Comparison of ENCODE assay signal across 8 mouse cellular contexts in genomic region chr11:61504713-61505257, GRCm38 (mm10). TPM values are rescaled to one million over a fixed set of nuclear protein-coding genes. Genes with fewer than 3 reads are reported as not detected.
DNase-seq lines count a peak whose midpoint lies in the region; ATAC-seq and TF ChIP-seq lines count a peak whose summit lies in the region.

Gene B9d1, plus strand, starts transcription at chr11:61505144.

- peak; percentile 88 for ATAC-seq in activated CD4-positive, CD25-positive, alpha-beta regulatory T cell, adult 4 months

- H3K36me3 ChIP-seq in megakaryocyte, embryonic 14.5 days (replicated peaks; ENCODE audit: low read length), result no peaks in the 10 kb centered on the region

- H3K9me3 ChIP-seq in megakaryocyte, embryonic 14.5 days, result no peaks in the 10 kb centered on the region

- DNase-seq in gastrocnemius, adult 8-10 months (ENCODE audit: low spot score in 2 of 2), result peak; percentile 92 to 93
- DNase-seq in hindlimb bud, embryonic 11.5 days (ENCODE audit: extremely low spot score, low read depth, low spot score), result peak; percentile 96
- peak; percentile 96 to 97 for DNase-seq in left cerebral cortex, adult 8-10 months (ENCODE audit: low spot score in 2 of 2)
- peak; percentile 97 for DNase-seq in right cerebral cortex, postnatal 10 days (ENCODE audit: low spot score in 2 of 2)
- peak; percentile 97 for DNase-seq in urinary bladder, postnatal 25 days (ENCODE audit: low spot score)

- peak; percentile 96 for TF ChIP-seq CTCF in cortical plate, adult 2 months (IDR thresholded peaks at IDR 0.05; ENCODE audit: extremely low read depth, insufficient read depth, low read length)

- H3K4me1 ChIP-seq in cortical plate, adult 2 months (ENCODE audit: control insufficient read depth, insufficient read depth, low read length), result peaks cover 5% of the 10 kb centered on the region; the same call in 1 of the 2 replicates
- peaks cover 17% of the 10 kb centered on the region for H3K4me1 ChIP-seq in megakaryocyte, embryonic 14.5 days

- H3K27me3 ChIP-seq in megakaryocyte, embryonic 14.5 days (replicated peaks), result peaks cover 87% of the 10 kb centered on the region

- peak within 1 kb of the TSS; percentile 85 for H3K27ac ChIP-seq in cortical plate, adult 2 months (ENCODE audit: insufficient read depth, low read length)

- peak within 1 kb of the TSS; percentile 42 for H3K4me3 ChIP-seq in cortical plate, adult 2 months (ENCODE audit: insufficient read depth, low read length)
- peak within 1 kb of the TSS; percentile 92 for H3K4me3 ChIP-seq in megakaryocyte, embryonic 14.5 days (replicated peaks)

- TF ChIP-seq POLR2A in cortical plate, adult 2 months (IDR thresholded peaks at IDR 0.05; ENCODE audit: extremely low read depth, insufficient read depth, low read length), result peak; percentile 74

RNA-seq across cellular contexts. Expression of gene B9d1, which starts in this region (rescaled TPM):
- 1 to 10 TPM; 2.7 to 4.5 TPM for polyA plus RNA-seq in activated CD4-positive, CD25-positive, alpha-beta regulatory T cell, adult 4 months (2017; shearing (Covaris generic))
- 50.0 and 50.2 TPM in 2 replicates for polyA plus RNA-seq in cortical plate, adult 2 months (2012; rRNA removed)
- 1 to 10 TPM; 2.9 to 7.2 (median 4.7) TPM for total RNA-seq in gastrocnemius, adult 8-10 months (2022)
- total RNA-seq in left cerebral cortex, adult 8-10 months (2022), result 10 to 100 TPM; 46.9 to 57.8 (median 47.2) TPM
- 4.7 TPM in 1 of 2 replicates, not detected in the other for polyA plus RNA-seq in megakaryocyte, embryonic 14.5 days (2012; ENCODE audit: insufficient read depth, low replicate concordance)

Comparison
In these comparisons a context has a peak if more than half of its experiments do, and no peak if none do; other contexts are left out.
1. Peak in every context shown above with its lines: DNase-seq, ATAC-seq, H3K4me3 ChIP-seq and H3K27ac ChIP-seq.
2. RNA of gene B9d1 (total RNA-seq): 46.9 to 57.8 TPM in left cerebral cortex, adult 8-10 months; 2.9 to 7.2 TPM in gastrocnemius, adult 8-10 months; every median in the first group is over 4 times any median in the second.